In the genomic region with DNA sequence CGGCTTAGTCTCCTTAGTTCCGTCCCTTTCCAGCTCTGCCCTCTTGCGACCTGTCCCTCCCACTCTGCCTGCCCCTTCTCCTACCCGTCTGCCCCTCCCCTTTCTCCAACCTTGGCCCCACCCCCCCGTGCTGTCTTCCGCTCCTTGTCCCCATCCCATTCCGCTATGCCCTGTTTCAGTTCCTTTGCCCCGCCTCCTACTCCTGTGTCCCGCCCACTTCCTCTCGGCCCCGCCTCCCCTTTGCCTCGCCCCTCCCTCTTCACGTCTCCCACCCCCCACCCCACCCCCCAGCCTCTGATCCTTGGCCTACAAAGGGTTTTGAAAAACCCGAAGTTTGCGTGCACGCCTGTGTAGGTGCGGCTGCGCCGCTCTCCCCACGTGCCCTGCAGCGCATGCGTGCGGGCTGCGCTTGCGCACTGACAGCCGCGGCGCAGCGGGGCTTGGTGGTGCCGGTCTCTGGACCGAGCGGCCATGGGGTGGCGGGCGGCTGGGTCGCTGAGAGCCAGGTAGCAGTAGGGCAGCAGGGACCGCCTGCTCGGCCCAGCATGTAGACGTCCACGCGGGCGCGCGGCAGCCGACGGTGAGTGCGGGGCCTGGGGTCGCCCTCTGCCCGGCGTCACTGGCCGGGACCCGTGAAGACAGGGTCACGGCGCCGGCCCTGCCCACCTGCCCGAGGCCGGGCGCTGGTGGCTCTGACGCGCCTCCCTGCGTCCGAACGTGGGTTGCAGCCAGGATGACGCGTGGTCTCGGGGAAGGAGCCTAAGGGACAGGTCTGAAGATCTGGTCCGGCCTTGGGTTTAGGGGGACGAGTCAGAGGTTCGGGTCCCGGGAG, we compare ENCODE assay signal across 8 mouse cellular contexts. TPM values are rescaled to one million over a fixed set of nuclear protein-coding genes. Genes with fewer than 3 reads are reported as not detected.
DNase-seq lines count a peak whose midpoint lies in the region; ATAC-seq and TF ChIP-seq lines count a peak whose summit lies in the region.

No protein-coding gene starts in this region.

- TF ChIP-seq CTCF in bone marrow, adult 2 months (IDR thresholded peaks at IDR 0.05; ENCODE audit: control insufficient read depth, insufficient read depth, low read length), result peak; percentile 60
- TF ChIP-seq CTCF in midbrain, postnatal 0 days (IDR thresholded peaks at IDR 0.05), result peak; percentile 54

- peaks cover 13% of the 10 kb centered on the region; the same call in 1 of the 2 replicates for H3K4me1 ChIP-seq in bone marrow, adult 2 months (ENCODE audit: control insufficient read depth, insufficient read depth, low read length)
- H3K4me1 ChIP-seq in embryonic facial prominence, embryonic 15.5 days, result peaks cover 44% of the 10 kb centered on the region
- peaks cover 24% of the 10 kb centered on the region for H3K4me1 ChIP-seq in limb, embryonic 14.5 days (ENCODE audit: control insufficient read depth, insufficient read depth, low read length)
- H3K4me1 ChIP-seq in midbrain, postnatal 0 days (ENCODE audit: insufficient read depth, low read length), result peaks cover 11% of the 10 kb centered on the region; the same call in 1 of the 2 replicates

- peak overlapping the region; percentile 69 for H3K4me3 ChIP-seq in bone marrow, adult 2 months (replicated peaks; ENCODE audit: control insufficient read depth, low read depth, low read length)
- H3K4me3 ChIP-seq in embryonic facial prominence, embryonic 15.5 days (replicated peaks), result peak overlapping the region; percentile 97
- peak overlapping the region; percentile 84 for H3K4me3 ChIP-seq in limb, embryonic 14.5 days (replicated peaks; ENCODE audit: low read length)
- peak overlapping the region; percentile 83 for H3K4me3 ChIP-seq in midbrain, postnatal 0 days (ENCODE audit: low read depth, low read length)

- peak; percentile 100 for DNase-seq in 416B (ENCODE audit: low read depth)
- peak; percentile 97 for DNase-seq in heart, adult 8-10 months (ENCODE audit: low spot score)
- peak; percentile 98 for DNase-seq in kidney, adult 9 months
- peak; percentile 96 for DNase-seq in limb, embryonic 14.5 days (ENCODE audit: low spot score)
- peak; percentile 97 for DNase-seq in midbrain, postnatal 0 days (ENCODE audit: low spot score)
- peak; percentile 93 to 94 for DNase-seq in spleen, postnatal 14 days (ENCODE audit: low spot score in 2 of 2)

- no peaks in the 10 kb centered on the region for H3K9me3 ChIP-seq in embryonic facial prominence, embryonic 15.5 days (replicated peaks)
- H3K9me3 ChIP-seq in limb, embryonic 14.5 days (ENCODE audit: control insufficient read depth, low read length), result no peaks in the 10 kb centered on the region
- H3K9me3 ChIP-seq in midbrain, postnatal 0 days (ENCODE audit: low read length), result no peaks in the 10 kb centered on the region

- WGBS in bone marrow, adult 2 months, result under 1% methylated on average over 69 of the region's 69 CpGs
- WGBS in embryonic facial prominence, embryonic 15.5 days, result under 1% methylated on average over 67 of the region's 69 CpGs
- 2% methylated on average over 50 of the region's 69 CpGs for whole genome bisulfite sequencing in limb, embryonic 14.5 days
- under 1% methylated on average over 65 of the region's 69 CpGs for WGBS in midbrain, postnatal 0 days

- peak overlapping the region; percentile 81 for H3K4me2 ChIP-seq in embryonic facial prominence, embryonic 15.5 days (replicated peaks)
- peak overlapping the region; percentile 81 for H3K4me2 ChIP-seq in limb, embryonic 14.5 days (replicated peaks; ENCODE audit: low read depth, low read length, severe bottlenecking)
- H3K4me2 ChIP-seq in midbrain, postnatal 0 days (ENCODE audit: low read depth, low read length, poor library complexity, severe bottlenecking), result peak overlapping the region; percentile 78

- peak; percentile 43; the same call in 1 of the 2 replicates for TF ChIP-seq POLR2A in bone marrow, adult 2 months (IDR thresholded peaks at IDR 0.05; ENCODE audit: borderline replicate concordance, control insufficient read depth, low read depth, low read length)
- TF ChIP-seq POLR2A in limb, embryonic 14.5 days (IDR thresholded peaks at IDR 0.05; ENCODE audit: borderline replicate concordance, extremely low read depth, insufficient read depth, insufficient read length), result peak; percentile 76; the same call in 1 of the 2 replicates

- peaks cover 33% of the 10 kb centered on the region for H3K36me3 ChIP-seq in embryonic facial prominence, embryonic 15.5 days
- peaks cover 25% of the 10 kb centered on the region for H3K36me3 ChIP-seq in limb, embryonic 14.5 days (ENCODE audit: control insufficient read depth, insufficient read depth, low read length)
- peaks cover 25% of the 10 kb centered on the region for H3K36me3 ChIP-seq in midbrain, postnatal 0 days (ENCODE audit: insufficient read depth, low read length)

- H3K27me3 ChIP-seq in embryonic facial prominence, embryonic 15.5 days, result no peaks in the 10 kb centered on the region
- no peaks in the 10 kb centered on the region for H3K27me3 ChIP-seq in limb, embryonic 14.5 days (ENCODE audit: control insufficient read depth, insufficient read depth, low read length)
- no peaks in the 10 kb centered on the region for H3K27me3 ChIP-seq in midbrain, postnatal 0 days (ENCODE audit: insufficient read depth, low read length)

- ATAC-seq in embryonic facial prominence, embryonic 15.5 days (ENCODE audit: insufficient number of reproducible peaks, low FRiP score, low TSS enrichment, low read depth), result peak; percentile 96
- peak; percentile 93 for ATAC-seq in limb, embryonic 14.5 days (ENCODE audit: low FRiP score, low read depth)
- peak; percentile 97 for ATAC-seq in midbrain, postnatal 0 days (ENCODE audit: low FRiP score)

- peak overlapping the region; percentile 88 for H3K9ac ChIP-seq in embryonic facial prominence, embryonic 15.5 days
- H3K9ac ChIP-seq in limb, embryonic 14.5 days (ENCODE audit: low read depth, low read length, severe bottlenecking), result peak overlapping the region; percentile 77
- peak overlapping the region; percentile 72 for H3K9ac ChIP-seq in midbrain, postnatal 0 days (replicated peaks; ENCODE audit: low read length, poor library complexity, severe bottlenecking)

- H3K27ac ChIP-seq in bone marrow, adult 2 months (ENCODE audit: control insufficient read depth, insufficient read depth, low read depth, low read length, poor library complexity), result peak overlapping the region; percentile 94
- peak overlapping the region; percentile 88 for H3K27ac ChIP-seq in embryonic facial prominence, embryonic 15.5 days (replicated peaks)
- peak overlapping the region; percentile 88 for H3K27ac ChIP-seq in limb, embryonic 14.5 days (replicated peaks; ENCODE audit: low read depth, low read length)
- peak overlapping the region; percentile 94 for H3K27ac ChIP-seq in midbrain, postnatal 0 days (ENCODE audit: low read depth, low read length)

RNA-seq across cellular contexts. Expression of a gene that starts 1.4 kb away (rescaled TPM):
- 28.2 and 52.6 TPM in 2 replicates for polyA plus RNA-seq in bone marrow, adult 2 months (2011; ENCODE audit: insufficient read depth, insufficient read length, low replicate concordance, missing spikeins)
- polyA plus RNA-seq in embryonic facial prominence, embryonic 15.5 days (2015; fragmentation: Nextera tagmentation; extraction: Ambion mirVana), result 83.0 and 88.5 TPM in 2 replicates
- 10 to 100 TPM; 23.8 to 30.2 (median 29.1) TPM for total RNA-seq in heart, adult 8-10 months (2022)
- 78.8 and 91.2 TPM in 2 replicates for polyA plus RNA-seq in limb, embryonic 14.5 days (2012; rRNA removed)
- polyA plus RNA-seq in limb, embryonic 14.5 days (2014; fragmentation: Nextera tagmentation; extraction: Ambion mirVana), result 87.9 and 97.1 TPM in 2 replicates
- 69.1 and 81.6 TPM in 2 replicates for total RNA-seq in midbrain, postnatal 0 days (2014; rRNA removed)
- 48.2 and 56.6 TPM in 2 replicates for polyA plus RNA-seq in midbrain, postnatal 0 days (2015; fragmentation: Nextera tagmentation; extraction: Ambion mirVana)

RNA-seq across cellular contexts. Expression of a gene that starts 37.6 kb away (rescaled TPM):
- 7.4 and 8.4 TPM in 2 replicates for polyA plus RNA-seq in bone marrow, adult 2 months (2011; ENCODE audit: insufficient read depth, insufficient read length, low replicate concordance, missing spikeins)
- 7.7 and 9.3 TPM in 2 replicates for polyA plus RNA-seq in embryonic facial prominence, embryonic 15.5 days (2015; fragmentation: Nextera tagmentation; extraction: Ambion mirVana)
- total RNA-seq in heart, adult 8-10 months (2022), result 1 to 10 TPM; 6.2 to 7.8 (median 6.9) TPM
- 10.9 and 13.8 TPM in 2 replicates for polyA plus RNA-seq in limb, embryonic 14.5 days (2012; rRNA removed)
- polyA plus RNA-seq in limb, embryonic 14.5 days (2014; fragmentation: Nextera tagmentation; extraction: Ambion mirVana), result 8.5 and 10.8 TPM in 2 replicates
- total RNA-seq in midbrain, postnatal 0 days (2014; rRNA removed), result 65.1 and 74.9 TPM in 2 replicates
- polyA plus RNA-seq in midbrain, postnatal 0 days (2015; fragmentation: Nextera tagmentation; extraction: Ambion mirVana), result 14.7 and 14.8 TPM in 2 replicates

Comparison
In these comparisons a context has a peak if more than half of its experiments do, and no peak if none do; other contexts are left out.
1. Peak in every context shown above with its lines: DNase-seq, ATAC-seq, H3K4me3 ChIP-seq and H3K27ac ChIP-seq.